Mouse (Mus musculus): ENCODE data around the gene Fam3b. TPM values are rescaled to one million over a fixed set of nuclear protein-coding genes. Genes with fewer than 3 reads are reported as not detected.

Fam3b gene
- polyA plus RNA-seq, 1 experiment from 2014 or later: not detected

Other genes starting within 250 kb of the Fam3b start
- gene Bace2, start 158.1 kb downstream of the Fam3b start, polyA plus RNA-seq (2014; fragmentation: Nextera tagmentation; extraction: Ambion mirVana): 6.8 and 7.2 TPM in 2 replicates
- not detected in 2 replicates for gene Mx1, start 51.9 kb downstream of the Fam3b start, polyA plus RNA-seq (2014; fragmentation: Nextera tagmentation; extraction: Ambion mirVana)
- gene Tmprss2, start 96.4 kb upstream of the Fam3b start, polyA plus RNA-seq (2014; fragmentation: Nextera tagmentation; extraction: Ambion mirVana): 0.63 TPM in 1 of 2 replicates, not detected in the other
- gene Ripk4, start 249.0 kb upstream of the Fam3b start, polyA plus RNA-seq (2014; fragmentation: Nextera tagmentation; extraction: Ambion mirVana): 0.31 and 0.33 TPM in 2 replicates